Mouse (Mus musculus) liver, embryonic 14.5 days (tissue): ENCODE results near the gene A630001G21Rik.

Experiments
- CTCF ChIP-seq: IDR thresholded peaks from 2 replicates; pipeline ENCODE4 v1.5.1; 2016; ENCODE audit warnings: antibody characterized with exemption, low read depth, control low read depth
- EP300 ChIP-seq: IDR thresholded peaks from 2 replicates; pipeline ENCODE4 v1.6.1; 2016; ENCODE audit warnings: antibody characterized with exemption, low read depth

DNA sequence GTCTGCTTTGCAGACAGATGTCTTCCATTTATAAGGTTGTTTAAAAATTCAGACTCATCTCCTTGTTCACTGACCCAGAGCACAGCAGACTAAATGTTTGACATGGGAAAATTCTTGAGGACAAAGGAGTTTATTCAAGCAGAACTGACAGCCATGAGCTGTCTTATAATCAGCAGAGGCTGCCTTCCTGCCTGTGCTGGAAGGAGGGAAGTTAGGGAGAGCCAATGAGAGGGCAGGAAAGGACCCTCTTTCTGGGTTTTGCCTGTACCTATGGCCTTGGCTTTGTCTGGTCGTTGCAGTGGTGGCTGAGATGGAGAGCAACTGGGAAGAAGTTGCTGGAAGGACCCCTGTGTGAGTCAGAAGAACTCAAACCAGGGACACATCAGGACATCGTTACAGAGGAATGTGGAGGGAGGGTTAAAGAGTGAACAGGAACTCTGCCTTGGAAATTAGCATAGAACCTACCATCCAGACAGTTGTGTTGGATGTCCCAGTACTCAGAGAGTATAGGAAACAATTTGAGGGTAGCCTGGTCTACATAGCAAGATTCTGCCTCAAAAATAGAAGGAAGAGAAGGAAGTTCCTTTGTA, 35.4 kb downstream of the A630001G21Rik start:
- TF ChIP-seq CTCF (no peak), EP300 (no peak)
